Mouse (Mus musculus) hindbrain, postnatal 0 days (tissue): ENCODE data around the gene Gm29427. TPM values are rescaled to one million over a fixed set of nuclear protein-coding genes. Genes with fewer than 3 reads are reported as not detected.

ENCODE experiments used
- ATAC-seq: fragments of 200-750 bp; cut with Nextera tagmentation; 2 replicates; pipeline ENCODE4 v1.8.0; 2017; ENCODE audit warnings: mild to moderate bottlenecking, moderate TSS enrichment, moderate library complexity
- DNase-seq: peaks from one replicate; pipeline ENCODE4 v3.0.0-alpha.2; 2015; ENCODE audit warnings: low spot score
- H3K27ac ChIP-seq: fragments of 300-500 bp; sonication (generic); 2 replicates; pipeline ENCODE4 v1.5.1; 2014; ENCODE audit warnings: mild to moderate bottlenecking
- H3K27me3 ChIP-seq: fragments of 300-500 bp; sonication (generic); 2 replicates; pipeline ENCODE4 v1.6.1; 2014; ENCODE audit warnings: low read length, mixed read lengths; ENCODE audit not compliant: insufficient read depth
- H3K36me3 ChIP-seq: fragments of 300-500 bp; sonication (generic); 2 replicates; pipeline ENCODE4 v1.6.1; 2014; ENCODE audit warnings: low read length, mixed read lengths; ENCODE audit not compliant: insufficient read depth
- H3K4me1 ChIP-seq: fragments of 300-500 bp; sonication (generic); 2 replicates; pipeline ENCODE4 v1.6.1; 2014; ENCODE audit warnings: antibody characterized with exemption, low read length, mixed read lengths; ENCODE audit not compliant: insufficient read depth
- H3K4me2 ChIP-seq: fragments of 300-500 bp; sonication (generic); 2 replicates; pipeline ENCODE4 v1.6.1; 2014; ENCODE audit warnings: low read depth, mild to moderate bottlenecking, low read length, moderate library complexity, mixed read lengths
- H3K4me3 ChIP-seq: fragments of 300-500 bp; sonication (generic); 2 replicates; pipeline ENCODE4 v1.5.1; 2014; ENCODE audit warnings: low read length
- H3K9ac ChIP-seq: fragments of 300-500 bp; sonication (generic); replicated peaks from 2 replicates; pipeline ENCODE4 v1.6.1; 2014; ENCODE audit warnings: mild to moderate bottlenecking, low read length, moderate library complexity, mixed read lengths
- H3K9me3 ChIP-seq: fragments of 300-500 bp; sonication (generic); 2 replicates; pipeline ENCODE4 v1.6.1; 2016; ENCODE audit warnings: low read length, mixed read lengths
- CTCF ChIP-seq: IDR thresholded peaks from 2 replicates; pipeline ENCODE4 v1.5.1; 2016; ENCODE audit warnings: antibody characterized with exemption, control low read depth, low read depth
- WGBS: fragments of 180-500 bp; shearing (Covaris S2); extraction: QIAGEN DNeasy Blood & Tissue Kit; methylation state at CpG from one replicate; pipeline ENCODE4 v1.1.7; 2014; 5-methylcytosine and 5-hydroxymethylcytosine counted together
- polyA plus RNA-seq: library from polyadenylated mRNA; unstranded; fragments of >200 nt; fragmentation: Nextera tagmentation; extraction: Ambion mirVana; gene quantifications from 2 replicates; pipeline ENCODE4 v1.2.1, GENCODE M21; 2015
- total RNA-seq: library from RNA; depleted of rRNA; stranded (reverse); fragments of >200 nt; gene quantifications from 2 replicates; pipeline ENCODE4 v1.2.3, GENCODE M21; 2014

Gene Gm29427
- total and polyA plus RNA-seq, 2 experiments from 2014 or later, result not detected

DNA sequence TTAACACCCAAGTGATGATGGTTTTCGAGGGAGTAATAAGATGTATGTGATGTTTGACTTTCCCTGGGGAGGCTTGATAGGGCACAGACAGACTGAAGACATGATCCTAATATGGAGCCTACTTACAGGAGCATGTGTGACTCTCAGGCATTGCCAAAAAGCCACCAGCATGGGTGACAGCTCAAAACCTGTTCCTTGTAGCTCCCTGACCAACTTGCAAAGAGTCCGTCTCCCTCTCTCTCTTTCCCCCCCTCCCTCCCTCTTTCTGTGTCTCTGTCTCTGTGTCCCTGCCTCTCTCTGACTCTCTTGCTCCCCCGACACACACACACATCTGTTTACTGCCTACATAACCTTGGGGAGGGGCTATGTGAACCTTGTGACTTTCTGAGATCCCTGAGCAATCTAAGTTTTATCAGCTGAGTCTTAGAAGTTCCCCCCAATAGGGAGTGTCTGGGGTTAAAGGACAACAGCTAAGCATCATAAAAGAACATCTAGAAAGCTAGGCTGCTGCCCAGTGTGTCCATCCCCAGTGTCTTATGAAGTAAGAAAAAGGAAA, 23.0 kb upstream of the Gm29427 start:
- H3K9me3 ChIP-seq, result no peaks in the 10 kb centered on the region
- no peak overlapping the region for H3K4me3 ChIP-seq
- no peak overlapping the region for H3K27ac ChIP-seq
- no peaks in the 10 kb centered on the region for H3K27me3 ChIP-seq
- peaks cover 11% of the 10 kb centered on the region for H3K4me1 ChIP-seq
- no peaks in the 10 kb centered on the region for H3K36me3 ChIP-seq
- no peak for ATAC-seq
- DNase-seq, result no peak
- H3K4me2 ChIP-seq, result no peak overlapping the region
- WGBS, result 90% methylated on average over 3 of the region's 3 CpGs
- no peak for TF ChIP-seq CTCF
- H3K9ac ChIP-seq, result no peak overlapping the region

DNA sequence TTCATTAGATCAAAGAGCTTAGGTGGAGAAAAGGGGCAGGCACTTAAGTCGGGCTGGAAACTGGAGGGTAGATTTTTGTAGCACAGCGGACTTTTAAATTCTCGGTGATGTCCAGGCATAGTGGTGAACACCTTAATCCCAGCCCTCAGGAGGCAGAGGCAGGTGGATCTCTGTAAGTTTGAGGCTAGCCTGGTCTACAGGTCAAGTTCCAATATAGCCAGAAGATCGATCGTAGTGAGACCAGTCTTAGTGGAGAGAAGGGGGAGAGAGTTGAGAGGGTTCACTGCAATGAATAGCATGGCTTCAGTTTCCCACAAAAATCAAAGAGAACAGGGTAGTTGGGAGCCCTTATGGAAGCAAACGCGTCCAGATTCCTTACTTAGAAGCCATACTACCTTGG, 22.3 kb upstream of the Gm29427 start:
- 93% methylated on average over 7 of the region's 7 CpGs for WGBS

DNA sequence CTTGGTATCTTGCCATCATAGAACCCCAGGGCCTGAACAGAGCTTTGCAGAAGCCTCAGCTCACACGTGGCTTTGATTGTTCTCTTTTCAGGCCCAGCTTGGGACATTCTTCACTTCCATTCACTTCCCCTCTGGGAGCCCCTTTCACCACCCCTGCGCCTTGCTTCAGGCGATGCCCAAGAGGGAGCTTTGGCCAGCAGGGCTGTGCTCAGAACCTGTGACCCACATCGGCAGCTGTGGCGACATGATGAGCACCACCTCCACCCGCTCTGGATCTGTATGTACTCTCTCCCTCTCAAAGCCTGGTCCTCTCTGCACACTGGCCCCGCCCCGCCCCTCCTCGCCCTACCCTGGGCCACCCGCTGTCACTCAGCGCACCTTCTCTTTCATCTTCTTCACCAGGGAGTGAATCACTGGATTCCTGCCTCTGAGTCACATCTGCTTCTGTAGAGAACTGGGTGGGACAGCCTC, 21.8 kb upstream of the Gm29427 start:
- Histone ChIP-seq H3K9ac (no peak overlapping the region), H3K27ac (no peak overlapping the region), H3K9me3 (no peaks in the 10 kb centered on the region), H3K27me3 (no peaks in the 10 kb centered on the region), H3K4me3 (no peak overlapping the region), H3K36me3 (no peaks in the 10 kb centered on the region), H3K4me2 (no peak overlapping the region), H3K4me1 (peaks cover 11% of the 10 kb centered on the region)
- DNase-seq (no peak), ATAC-seq (no peak)
- WGBS, result 32% methylated on average over 11 of the region's 11 CpGs
- no peak for TF ChIP-seq CTCF

More for the DNA sequence above, 22.3 kb upstream of the Gm29427 start:
- H3K9ac ChIP-seq, result no peak overlapping the region
- H3K36me3 ChIP-seq, result no peaks in the 10 kb centered on the region
- ATAC-seq (no peak), DNase-seq (no peak)
- no peak overlapping the region for H3K4me3 ChIP-seq
- H3K9me3 ChIP-seq, result no peaks in the 10 kb centered on the region
- H3K27me3 ChIP-seq, result no peaks in the 10 kb centered on the region
- H3K27ac ChIP-seq, result no peak overlapping the region
- peaks cover 11% of the 10 kb centered on the region for H3K4me1 ChIP-seq
- H3K4me2 ChIP-seq, result no peak overlapping the region
- no peak for TF ChIP-seq CTCF

DNA sequence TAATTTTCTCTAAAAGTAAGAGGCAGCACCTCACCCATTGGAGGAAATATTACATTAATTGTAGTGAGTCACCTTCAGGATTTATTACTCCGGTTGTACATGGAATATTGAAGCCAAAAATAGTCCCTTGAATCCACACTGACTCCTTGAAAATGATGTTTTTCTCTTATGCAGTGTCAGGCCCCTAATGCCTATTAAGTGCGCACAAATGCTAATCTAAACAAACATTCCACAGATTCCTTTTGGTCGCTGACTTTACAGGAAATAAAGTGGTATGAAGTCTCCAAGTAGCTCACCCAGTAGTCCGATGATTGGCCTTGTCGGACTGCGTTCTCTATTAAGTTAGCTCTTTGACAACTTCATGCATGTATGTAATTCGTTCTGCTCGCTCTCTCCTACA, 19.3 kb upstream of the Gm29427 start:
- Histone ChIP-seq H3K36me3 (no peaks in the 10 kb centered on the region), H3K4me1 (peaks cover 4% of the 10 kb centered on the region; the same call in 1 of the 2 replicates), H3K4me3 (no peak overlapping the region), H3K27me3 (no peaks in the 10 kb centered on the region), H3K27ac (no peak overlapping the region), H3K9ac (no peak overlapping the region), H3K9me3 (no peaks in the 10 kb centered on the region), H3K4me2 (no peak overlapping the region)
- no peak for DNase-seq
- 71% methylated on average over 8 of the region's 8 CpGs for WGBS
- no peak for TF ChIP-seq CTCF
- no peak for ATAC-seq

DNA sequence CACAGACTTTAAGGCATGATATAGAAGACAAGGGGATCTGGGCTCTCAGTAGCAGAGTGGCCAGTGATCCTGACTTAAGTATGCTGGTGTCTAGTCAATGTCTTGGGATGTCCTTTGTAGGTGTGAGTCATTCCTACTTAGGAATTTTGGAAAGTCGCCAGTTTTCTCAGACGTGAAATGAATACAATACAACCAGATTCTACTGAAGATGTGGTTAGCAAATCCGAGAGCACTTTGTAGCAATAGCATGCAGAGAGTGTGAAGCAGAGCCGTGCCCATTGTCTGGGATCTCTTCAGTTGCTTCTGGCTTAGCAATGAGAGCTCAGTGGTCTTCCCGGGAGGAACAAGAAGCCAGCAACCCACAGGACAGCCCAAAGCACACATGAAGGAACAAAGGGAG, 18.9 kb upstream of the Gm29427 start:
- no peaks in the 10 kb centered on the region for H3K9me3 ChIP-seq
- H3K4me3 ChIP-seq, result no peak overlapping the region
- WGBS, result 40% methylated on average over 5 of the region's 5 CpGs
- ATAC-seq, result no peak
- no peak overlapping the region for H3K4me2 ChIP-seq
- peaks cover 4% of the 10 kb centered on the region; the same call in 1 of the 2 replicates for H3K4me1 ChIP-seq
- H3K27ac ChIP-seq, result no peak overlapping the region
- no peaks in the 10 kb centered on the region for H3K36me3 ChIP-seq
- no peak for TF ChIP-seq CTCF
- no peak overlapping the region for H3K9ac ChIP-seq
- DNase-seq, result peak; percentile 7
- H3K27me3 ChIP-seq, result no peaks in the 10 kb centered on the region

DNA sequence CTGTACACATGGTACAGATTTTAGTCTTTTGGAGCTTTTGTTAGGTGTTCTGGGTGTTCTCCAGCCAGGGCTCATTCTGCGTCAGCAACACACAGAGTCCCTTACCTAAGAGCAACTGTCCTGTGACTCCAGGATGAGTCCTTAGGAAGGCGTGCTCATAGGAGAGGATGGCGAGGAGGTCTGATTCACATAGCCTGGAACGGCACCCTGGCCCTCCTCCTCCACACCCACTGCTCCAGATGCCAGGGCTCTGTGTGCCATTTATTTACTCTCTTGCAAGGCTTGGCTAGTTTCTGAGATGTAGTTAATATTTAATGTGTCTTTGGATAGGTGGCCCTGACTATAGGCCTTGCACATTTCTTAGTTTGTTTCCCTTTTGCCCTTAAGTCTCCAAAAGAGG, 18.1 kb upstream of the Gm29427 start:
- no peak overlapping the region for H3K4me3 ChIP-seq
- H3K4me1 ChIP-seq, result peaks cover 4% of the 10 kb centered on the region; the same call in 1 of the 2 replicates
- ATAC-seq (no peak), DNase-seq (no peak)
- H3K9ac ChIP-seq, result no peak overlapping the region
- no peaks in the 10 kb centered on the region for H3K9me3 ChIP-seq
- H3K27me3 ChIP-seq, result no peaks in the 10 kb centered on the region
- no peak for TF ChIP-seq CTCF
- no peaks in the 10 kb centered on the region for H3K36me3 ChIP-seq
- no peak overlapping the region for H3K4me2 ChIP-seq
- no peak overlapping the region for H3K27ac ChIP-seq
- 91% methylated on average over 4 of the region's 4 CpGs for WGBS
